ENCODE assay signal across 13 mouse cellular contexts in genomic region chr7:29491861-29492260, GRCm38 (mm10). TPM values are rescaled to one million over a fixed set of nuclear protein-coding genes. Genes with fewer than 3 reads are reported as not detected.
DNase-seq lines count a peak whose midpoint lies in the region; ATAC-seq and TF ChIP-seq lines count a peak whose summit lies in the region.
"Had no signal": no experiment of that assay in that cellular context is flagged by ENCODE, and none has a peak within 500 bp of the region (broad histone marks: within the 10 kb centered on the region; RNA-seq: fewer than 3 reads in every experiment).

No protein-coding gene starts in this region.

- H3K9ac ChIP-seq in lung, postnatal 0 days (replicated peaks; ENCODE audit: low read depth), result no peak overlapping the region
- H3K9ac ChIP-seq in intestine, embryonic 15.5 days, result no peak overlapping the region
- no peak overlapping the region for H3K9ac ChIP-seq in forebrain, embryonic 11.5 days (ENCODE audit: low read length)

- H3K4me3 ChIP-seq in lung, postnatal 0 days (ENCODE audit: low read depth, low read length), result no peak overlapping the region
- H3K4me3 ChIP-seq in intestine, embryonic 15.5 days (replicated peaks), result no peak overlapping the region
- no peak overlapping the region for H3K4me3 ChIP-seq in forebrain, embryonic 11.5 days (ENCODE audit: low read depth, low read length)
- H3K4me3 ChIP-seq: limb, embryonic 10.5 days had no signal

- no peaks in the 10 kb centered on the region for H3K9me3 ChIP-seq in lung, postnatal 0 days (ENCODE audit: low read length)
- no peaks in the 10 kb centered on the region for H3K9me3 ChIP-seq in intestine, embryonic 15.5 days
- H3K9me3 ChIP-seq in forebrain, embryonic 11.5 days (ENCODE audit: control insufficient read depth, low read length), result no peaks in the 10 kb centered on the region
- H3K9me3 ChIP-seq: limb, embryonic 10.5 days had no signal

- peak overlapping the region; percentile 71; the same call in 1 of the 2 replicates for H3K27ac ChIP-seq in lung, postnatal 0 days (ENCODE audit: low read length)
- peak overlapping the region; percentile 36; the same call in 1 of the 2 replicates for H3K27ac ChIP-seq in intestine, embryonic 15.5 days
- H3K27ac ChIP-seq in forebrain, embryonic 11.5 days (ENCODE audit: low read depth, low read length), result no peak overlapping the region
- H3K27ac ChIP-seq: limb, embryonic 10.5 days had no signal

- ATAC-seq in lung, postnatal 0 days, result no peak
- no peak for ATAC-seq in intestine, embryonic 15.5 days
- ATAC-seq in forebrain, embryonic 11.5 days (replicated peaks; ENCODE audit: low FRiP score), result no peak

- H3K4me1 ChIP-seq in lung, postnatal 0 days (ENCODE audit: insufficient read depth, low read depth, low read length), result peaks cover 9% of the 10 kb centered on the region; the same call in 1 of the 2 replicates
- peaks cover 45% of the 10 kb centered on the region for H3K4me1 ChIP-seq in intestine, embryonic 15.5 days (replicated peaks)
- peaks cover 29% of the 10 kb centered on the region; the same call in 1 of the 2 replicates for H3K4me1 ChIP-seq in forebrain, embryonic 11.5 days (replicated peaks; ENCODE audit: control insufficient read depth, insufficient read depth, low read length)

- H3K4me2 ChIP-seq in lung, postnatal 0 days (replicated peaks; ENCODE audit: low read depth, low read length), result no peak overlapping the region
- no peak overlapping the region for H3K4me2 ChIP-seq in intestine, embryonic 15.5 days (replicated peaks)
- H3K4me2 ChIP-seq in forebrain, embryonic 11.5 days (ENCODE audit: low read depth, low read length, severe bottlenecking), result no peak overlapping the region
- H3K4me2 ChIP-seq: midbrain, embryonic 11.5 days had no signal

- WGBS in lung, postnatal 0 days, result 42% methylated on average over 3 of the region's 3 CpGs
- 56% methylated on average over 3 of the region's 3 CpGs for WGBS in intestine, embryonic 15.5 days
- WGBS in forebrain, embryonic 11.5 days, result 77% methylated on average over 3 of the region's 3 CpGs

- peak; percentile 62 for DNase-seq in lung, postnatal 0 days (ENCODE audit: low spot score)
- DNase-seq in lung, postnatal 14 days, result no peak
- DNase-seq in Muller cell, postnatal 12 days (ENCODE audit: inconsistent ontology term), result peak; percentile 53
- peak; percentile 46 for DNase-seq in splenic B cell, adult 2 months (ENCODE audit: low read depth, low spot score)
- DNase-seq in layer of hippocampus, adult 18-20 months (ENCODE audit: low spot score in 2 of 2), result no peak
- no peak for DNase-seq in forebrain, embryonic 11.5 days (ENCODE audit: low spot score)
- DNase-seq: cerebellum, postnatal 10 days; heart, postnatal 36 days; kidney, adult 9 months; right cerebral cortex, postnatal 14 days had no signal

- no peak for TF ChIP-seq EP300 in lung, postnatal 0 days (IDR thresholded peaks at IDR 0.05)

- no peak for TF ChIP-seq CTCF in lung, postnatal 0 days (IDR thresholded peaks at IDR 0.05)

- H3K27me3 ChIP-seq in lung, postnatal 0 days (replicated peaks; ENCODE audit: insufficient read depth, low read length), result no peaks in the 10 kb centered on the region
- no peaks in the 10 kb centered on the region for H3K27me3 ChIP-seq in intestine, embryonic 15.5 days (replicated peaks)
- no peaks in the 10 kb centered on the region for H3K27me3 ChIP-seq in splenic B cell, adult 2 months (ENCODE audit: control insufficient read depth, insufficient read depth, low read length, poor library complexity, severe bottlenecking)
- peaks cover 2% of the 10 kb centered on the region; the same call in 1 of the 2 replicates for H3K27me3 ChIP-seq in forebrain, embryonic 11.5 days (ENCODE audit: control insufficient read depth, insufficient read depth, low read length)

- no peaks in the 10 kb centered on the region for H3K36me3 ChIP-seq in lung, postnatal 0 days (ENCODE audit: insufficient read depth, low read length)
- 0 out of 2 replicates have a peak, but pooled peaks cover 2% of the 10 kb centered on the region for H3K36me3 ChIP-seq in intestine, embryonic 15.5 days
- no peaks in the 10 kb centered on the region for H3K36me3 ChIP-seq in splenic B cell, adult 2 months (ENCODE audit: control insufficient read depth, insufficient read depth, low read length, poor library complexity, severe bottlenecking)
- no peaks in the 10 kb centered on the region for H3K36me3 ChIP-seq in forebrain, embryonic 11.5 days (ENCODE audit: control insufficient read depth, insufficient read depth, low read length)

RNA-seq across cellular contexts. Expression of gene Sipa1l3, which starts 26.6 kb away (rescaled TPM):
- polyA plus RNA-seq in lung, postnatal 0 days (2015; fragmentation: Nextera tagmentation; extraction: Ambion mirVana), result 17.7 and 18.5 TPM in 2 replicates
- 26.6 and 27.9 TPM in 2 replicates for polyA plus RNA-seq in intestine, embryonic 15.5 days (2015; fragmentation: Nextera tagmentation; extraction: Ambion mirVana)
- total RNA-seq in layer of hippocampus, adult 18-20 months (2021), result 100 to 1,000 TPM; 219 to 232 TPM
- polyA plus RNA-seq in forebrain, embryonic 11.5 days (2014; fragmentation: Nextera tagmentation; extraction: Ambion mirVana), result 12.2 and 15.9 TPM in 2 replicates

Comparison
In these comparisons a context has a peak if more than half of its experiments do, and no peak if none do; other contexts are left out.
1. DNase-seq: peak in lung, postnatal 0 days (single experiment), Muller cell, postnatal 12 days (single experiment) and splenic B cell, adult 2 months (single experiment); none in lung, postnatal 14 days (single experiment), layer of hippocampus, adult 18-20 months (0 of 2) and forebrain, embryonic 11.5 days (single experiment).